Mouse (Mus musculus) erythroid progenitor cell, adult 5-6 weeks (primary cell): Measurements from ENCODE around the gene Micall1. TPM values are rescaled to one million over a fixed set of nuclear protein-coding genes. Genes with fewer than 3 reads are reported as not detected.
A peak's percentile ranks its signal among the peaks of the same experiment; 100 is the strongest.

Experiments used
- ATAC-seq: replicated peaks from 2 replicates; pipeline ENCODE4 v1.8.0; 2016; ENCODE audit warnings: moderate number of reproducible peaks, mild to moderate bottlenecking, moderate TSS enrichment, inconsistent platforms; ENCODE audit not compliant: poor library complexity, low FRiP score, severe bottlenecking
- total RNA-seq, 2 experiments: library from RNA; stranded (forward) in 1 of 2; stranded (reverse) in 1 of 2; fragments of 150-400 nt in 1 of 2; fragments of 186-747, 209-891 nt in 1 of 2; gene quantifications; 2 replicates each; pipeline versions ENCODE4 v1.2.3 to v1.2.4; 2015 to 2017; ENCODE audit warnings: low replicate concordance in 2 of 2

Micall1 gene
- total RNA-seq, 2 experiments from 2014 or later: 4.1 TPM; not detected in 1

DNA sequence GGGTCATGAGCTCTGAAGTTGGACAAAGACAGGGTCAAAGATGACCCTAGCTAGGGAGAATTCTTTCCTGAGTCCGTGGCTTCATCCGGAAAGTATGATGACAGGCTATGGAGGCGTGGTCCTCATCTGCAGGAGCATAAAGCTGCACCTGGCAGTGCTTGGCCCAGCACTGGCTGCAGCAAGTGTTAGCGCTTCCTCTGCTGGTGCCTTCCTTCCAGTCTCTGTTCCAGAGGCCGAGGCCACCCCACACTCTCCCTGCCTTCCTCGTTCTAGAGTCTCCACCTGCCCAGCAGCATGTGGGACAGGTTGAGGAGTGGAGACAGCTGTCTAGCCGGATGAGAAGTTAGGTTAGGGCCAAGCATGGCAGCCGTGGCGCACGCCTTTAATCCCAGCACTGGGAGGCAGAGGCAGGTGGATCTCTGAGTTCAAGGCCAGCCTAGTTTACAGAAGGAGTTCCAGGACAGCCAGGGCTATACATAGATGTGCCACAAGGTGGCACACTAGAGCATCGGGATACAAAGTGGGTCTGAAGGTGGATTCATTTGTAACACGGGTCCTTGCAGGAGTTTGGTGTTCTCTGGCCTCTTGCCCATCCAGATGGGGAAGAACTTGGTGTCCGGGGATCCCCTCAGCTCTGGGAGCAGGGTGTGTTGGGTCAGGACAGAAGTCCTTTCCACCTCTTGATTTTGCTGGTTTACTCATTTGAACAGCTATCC lies 17.7 kb downstream of the Micall1 start:
- ATAC-seq: 0 out of 2 replicates have a peak, but pooled peaks have one; percentile 33

DNA sequence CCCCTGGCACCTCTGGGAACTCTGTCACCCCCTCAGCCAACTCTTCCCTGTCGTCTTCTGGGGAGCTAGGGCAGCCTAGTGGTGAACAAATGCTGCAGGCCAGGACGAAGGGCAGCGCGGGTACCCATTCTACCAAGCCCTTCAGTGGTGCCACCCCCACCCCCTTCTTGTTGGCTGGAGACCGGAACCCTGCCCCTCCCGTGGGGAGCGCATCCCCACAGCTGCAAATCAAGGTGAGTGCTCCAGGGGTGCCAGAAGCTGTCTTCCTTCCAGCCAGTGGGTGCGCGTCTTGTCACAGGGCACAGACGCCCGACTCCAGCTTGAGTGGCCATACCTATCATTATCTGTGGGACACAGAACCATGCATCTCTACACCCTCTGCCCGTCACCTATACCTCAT lies 18.4 kb downstream of the Micall1 start:
- no peak for ATAC-seq

- no peak for ATAC-seq
Measured at GRCm38 (mm10) chr15:79128208-79128607, 19.5 kb downstream of the Micall1 start.

DNA sequence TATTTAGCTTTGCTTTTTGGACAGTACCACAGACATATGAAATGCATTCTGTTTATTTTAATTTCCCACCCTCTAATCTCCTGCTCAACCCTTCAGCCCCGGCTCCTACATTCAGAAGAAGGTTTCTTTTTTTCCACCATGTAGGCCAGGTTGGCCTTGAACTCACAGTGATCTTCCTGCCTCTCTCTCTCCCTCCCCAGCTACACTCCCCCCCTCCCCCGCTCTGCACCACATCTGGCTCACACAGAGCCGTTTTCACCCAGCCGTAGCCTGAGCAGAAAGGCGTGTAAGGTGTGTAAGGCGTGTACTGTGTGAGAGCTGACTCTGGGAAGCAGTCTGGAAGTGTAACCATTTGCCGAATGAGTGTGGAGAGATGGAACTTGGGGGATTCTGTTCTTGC lies 20.6 kb downstream of the Micall1 start:
- ATAC-seq: no peak

GRCm38 (mm10) chr15:79130782-79131181 lies 22.1 kb downstream of the Micall1 start:
- ATAC-seq: no peak

GRCm38 (mm10) chr15:79131442-79131841 lies 22.7 kb downstream of the Micall1 start:
- no peak for ATAC-seq

DNA sequence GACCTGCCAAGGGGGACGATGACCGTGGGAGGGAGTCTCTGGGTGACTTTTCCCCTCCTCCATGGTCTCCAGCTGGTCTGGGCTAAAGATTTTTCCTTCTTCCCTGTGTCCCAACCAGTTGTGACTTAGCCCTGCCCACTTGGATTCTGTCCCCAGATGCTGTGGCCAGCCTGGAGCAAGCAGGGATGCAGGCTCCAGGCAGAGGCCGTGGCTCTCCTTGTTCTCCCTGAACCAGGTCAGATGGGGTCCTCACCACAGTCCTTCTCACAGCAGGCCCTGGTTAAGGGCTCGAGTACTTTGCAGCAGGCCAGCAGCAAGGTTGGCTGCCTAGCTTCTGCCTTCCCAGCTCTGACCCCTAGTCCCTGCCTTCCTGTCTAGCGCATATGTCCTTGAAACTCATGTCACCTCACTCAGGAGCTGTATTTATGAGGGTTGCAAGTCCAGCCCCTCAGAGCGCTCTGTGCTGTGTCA lies 24.5 kb downstream of the Micall1 start:
- ATAC-seq: no peak

- ATAC-seq: no peak
Measured at GRCm38 (mm10) chr15:79134496-79135270, 26.0 kb downstream of the Micall1 start.

- ATAC-seq: no peak
Measured at GRCm38 (mm10) chr15:79135332-79135731, 26.6 kb downstream of the Micall1 start.

DNA sequence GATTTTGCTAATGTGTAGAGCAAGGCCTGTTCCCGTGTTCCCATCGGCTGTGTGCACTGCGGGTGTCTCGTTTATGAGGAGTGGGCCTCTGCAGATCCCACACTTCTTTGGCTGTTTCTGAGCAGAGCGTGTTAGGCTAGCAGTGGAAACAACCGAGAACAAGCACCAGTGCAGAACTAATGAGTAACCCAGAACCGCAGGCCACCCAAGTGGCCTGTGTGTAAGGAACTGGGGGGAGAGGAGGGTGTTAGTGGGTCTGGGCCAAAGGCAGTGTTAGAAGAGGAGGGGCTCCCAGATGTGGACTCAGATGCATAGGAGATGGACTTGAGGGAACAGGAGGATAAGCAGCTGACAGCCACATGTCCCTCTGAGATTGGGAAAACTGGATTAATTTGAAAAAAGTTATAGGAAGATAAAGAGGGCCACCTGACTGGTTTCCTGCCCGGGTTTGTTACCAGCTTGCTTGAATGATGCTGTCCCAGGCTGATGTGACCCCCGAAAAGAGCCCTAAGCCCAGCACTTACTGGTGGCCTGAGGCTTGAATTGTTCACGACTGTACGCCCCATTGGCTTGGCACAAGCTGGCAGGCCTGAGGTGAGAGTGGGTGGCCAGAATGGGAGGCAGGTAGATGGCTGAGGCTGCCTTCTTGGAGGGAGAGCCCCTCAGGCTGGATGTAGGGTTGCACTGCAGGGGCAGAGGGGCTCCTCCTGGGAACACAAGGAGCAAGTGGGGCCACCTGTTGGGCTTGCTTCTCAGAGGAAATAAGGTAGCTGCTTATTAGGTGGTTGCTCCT lies 27.3 kb downstream of the Micall1 start:
- ATAC-seq: no peak

DNA sequence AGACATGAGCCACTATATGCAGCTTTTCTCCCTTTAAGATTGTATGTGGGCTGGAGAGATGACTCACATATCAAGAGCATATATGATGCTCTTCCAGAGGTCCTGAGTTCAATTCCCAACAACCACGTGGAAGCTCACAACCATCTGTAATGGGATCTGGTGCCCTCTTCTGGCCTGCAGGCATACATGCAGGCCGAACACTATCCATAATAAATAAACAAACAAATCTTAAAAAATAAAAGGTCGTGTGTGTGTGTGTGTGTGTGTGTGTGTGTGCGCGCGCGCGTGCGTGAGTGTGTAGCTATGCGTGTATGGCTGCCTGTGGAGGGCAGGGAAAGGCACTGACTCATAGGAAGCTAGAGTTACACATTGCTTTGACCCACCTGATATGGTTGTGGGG lies 30.9 kb downstream of the Micall1 start:
- ATAC-seq: no peak

DNA sequence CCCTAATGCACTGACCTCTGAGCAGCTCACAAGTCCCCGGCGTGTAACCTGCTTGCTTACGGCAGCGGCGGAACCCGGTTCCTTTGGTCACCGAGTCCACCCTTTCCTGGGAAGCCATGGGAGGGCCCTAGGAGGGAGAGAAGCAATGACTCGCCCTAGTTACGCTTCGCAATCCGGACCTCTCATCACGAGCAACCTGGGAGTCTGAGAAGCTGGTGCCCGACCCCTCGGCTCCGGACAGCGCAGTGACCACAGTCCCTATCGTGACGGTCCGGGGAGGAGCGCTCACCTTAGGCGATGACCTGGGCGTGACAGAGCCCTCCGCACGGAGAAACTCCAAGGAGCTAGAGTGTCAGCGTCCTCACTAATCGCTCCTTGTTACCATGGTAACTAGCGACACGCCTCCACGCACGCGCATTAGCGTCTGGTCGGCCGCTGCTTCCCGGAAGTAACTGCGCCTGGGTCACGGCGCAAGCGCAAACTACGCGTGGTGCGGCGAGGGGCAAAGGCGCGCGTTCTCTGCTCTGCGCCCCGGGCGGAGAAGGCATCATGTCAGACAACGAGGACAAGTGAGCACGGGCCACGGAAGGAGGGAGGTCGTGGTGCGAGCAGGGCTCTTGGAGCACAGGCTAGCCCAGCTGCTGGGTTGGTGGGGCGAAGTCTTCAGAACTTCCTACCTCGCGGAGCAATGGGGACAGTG lies 32.3 kb downstream of the Micall1 start, which contains the start of the genes Polr2f and 1700088E04Rik:
TSS of gene Polr2f (plus strand) at position 144 of the 700 bp plus-strand sequence.
TSS of gene 1700088E04Rik (minus strand) at position 388 of the 700 bp plus-strand sequence.
- ATAC-seq: peak; percentile 98

DNA sequence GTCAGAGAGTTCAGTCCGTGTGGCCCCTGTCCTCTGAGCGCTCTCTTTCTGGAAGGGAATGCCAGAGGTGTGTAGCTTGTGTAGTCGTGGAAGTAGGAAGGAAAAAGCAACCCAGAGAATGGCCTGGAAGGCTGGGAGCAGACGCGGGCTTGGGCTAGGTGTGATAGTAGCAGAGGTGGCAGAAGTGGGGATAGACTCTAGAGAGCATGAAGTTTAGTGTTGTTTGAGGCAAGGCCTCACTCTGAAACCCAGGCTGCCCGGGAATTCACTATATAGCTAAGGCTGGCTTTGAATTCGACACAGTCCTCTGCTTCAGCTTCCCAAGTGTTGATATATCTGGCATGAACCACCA lies 32.8 kb downstream of the Micall1 start:
- peak; percentile 46; the same call in 1 of the 2 replicates for ATAC-seq

GRCm38 (mm10) chr15:79143316-79143715 lies 34.6 kb downstream of the Micall1 start:
- ATAC-seq: no peak

DNA sequence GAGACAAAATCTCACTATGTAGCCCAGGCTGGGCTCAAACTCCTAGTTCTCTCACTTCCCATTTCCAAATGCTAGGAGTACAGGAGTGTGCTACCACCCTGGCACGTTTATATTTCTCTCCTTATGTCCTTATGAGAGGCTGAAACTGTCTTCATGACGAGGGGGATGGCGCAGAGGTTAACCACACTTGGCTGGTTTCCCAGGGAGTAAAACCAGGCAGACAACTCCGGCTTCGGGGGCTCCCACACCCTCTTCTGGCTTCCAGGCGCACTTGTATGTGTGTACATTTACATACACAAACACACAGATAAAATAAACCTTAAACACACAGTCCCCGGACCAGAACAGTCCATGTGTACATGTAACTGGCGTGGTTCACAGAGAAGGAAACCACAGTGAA lies 35.3 kb downstream of the Micall1 start:
- no peak for ATAC-seq

DNA sequence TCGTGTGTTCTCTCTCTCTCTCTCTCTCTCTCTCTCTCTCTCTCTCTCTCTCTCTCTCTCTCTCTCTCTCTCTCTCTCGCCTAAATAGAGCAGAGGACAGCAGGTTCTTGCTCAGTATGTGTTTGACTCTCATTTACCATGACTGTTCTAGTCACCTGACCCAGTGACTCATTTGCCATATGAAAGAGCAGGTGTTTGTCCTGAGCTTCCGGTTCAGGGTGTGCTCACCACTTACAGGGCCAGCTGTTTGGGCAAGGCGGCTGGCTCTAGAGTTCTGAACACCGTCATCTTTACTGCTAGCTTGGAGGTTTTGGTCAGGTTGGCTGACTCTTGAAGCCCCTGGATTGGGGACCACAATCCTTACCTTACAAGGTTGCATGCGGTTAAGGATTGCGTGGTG lies 36.8 kb downstream of the Micall1 start:
- ATAC-seq: no peak

DNA sequence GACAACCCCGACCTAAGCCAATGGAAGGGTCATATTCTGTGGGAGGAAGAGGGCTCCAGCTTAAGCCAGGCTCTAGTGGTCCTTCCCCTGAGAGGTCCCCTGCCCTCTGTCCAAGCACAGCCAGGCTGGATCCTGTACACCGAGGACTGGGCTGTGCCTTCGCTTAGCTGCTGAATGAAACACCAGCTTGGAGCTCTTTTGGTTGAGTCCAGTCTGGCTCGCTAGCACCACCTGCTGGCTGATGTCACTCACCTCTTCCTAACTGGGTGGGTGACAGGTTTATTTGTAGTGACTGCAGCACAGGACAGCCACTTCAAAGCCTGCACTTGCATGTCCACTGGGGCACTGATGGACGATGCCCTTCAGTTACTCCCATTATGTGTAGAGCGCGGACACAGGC lies 39.8 kb downstream of the Micall1 start:
- ATAC-seq: peak; percentile 86

DNA sequence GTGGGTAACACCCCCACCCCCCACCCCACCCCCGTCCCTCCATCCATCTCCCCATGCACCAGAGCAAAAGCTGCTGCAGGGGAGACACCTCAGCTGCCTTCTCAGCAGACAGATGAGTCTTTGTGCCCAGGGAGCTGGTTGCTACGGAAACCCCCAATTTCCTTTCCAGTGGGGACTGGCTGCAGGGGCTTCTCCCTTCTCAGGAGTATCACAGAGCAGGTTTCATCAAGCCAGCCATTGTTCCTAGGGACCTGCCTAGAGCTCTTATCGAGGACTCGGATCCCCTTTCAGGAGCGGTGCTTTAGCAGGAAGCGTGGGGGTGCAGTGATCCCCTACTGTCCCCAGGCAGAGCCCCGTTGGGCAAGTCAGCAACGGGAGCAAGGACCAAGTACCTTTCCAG lies 43.2 kb downstream of the Micall1 start:
- ATAC-seq: no peak

- no peak for ATAC-seq
Measured at GRCm38 (mm10) chr15:79152709-79153108, 44.0 kb downstream of the Micall1 start.

GRCm38 (mm10) chr15:79155572-79155971 lies 46.9 kb downstream of the Micall1 start:
- no peak for ATAC-seq
